Mouse (Mus musculus): ENCODE measurements at regions not wholly inside any gene's neighbourhood (a gene's known extent, or its start where the extent isn't known, plus 50 kb on each side); places are given as distances from the start of the nearest gene placed in this dataset.

DNA sequence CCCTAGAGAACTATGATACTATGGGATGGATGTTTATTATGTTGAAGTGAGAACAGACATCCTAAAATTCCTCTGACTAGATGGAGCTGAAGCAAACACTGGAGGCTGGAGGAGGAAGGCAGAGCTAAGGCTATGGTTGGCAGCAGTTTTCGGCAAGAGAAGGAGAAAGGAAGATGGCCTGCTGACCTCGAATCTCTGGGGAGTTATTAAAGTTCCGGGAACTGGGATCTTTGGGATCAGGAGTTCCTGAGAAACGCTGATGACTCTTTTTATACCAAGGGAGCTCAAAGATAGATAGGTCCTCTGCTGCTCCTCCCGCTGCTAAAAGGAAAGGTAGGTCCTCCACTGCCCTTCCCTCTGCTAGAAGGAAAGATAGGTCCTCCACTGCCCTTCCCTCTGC lies 143.9 kb upstream of the Mylip start:
- TF ChIP-seq CTCF (conservative IDR thresholded peaks at IDR 0.05; ENCODE audit: low read length) (no peak), POU5F1 (IDR thresholded peaks at IDR 0.05; ENCODE audit: borderline replicate concordance, low read length) (no peak), NANOG (IDR thresholded peaks at IDR 0.05; ENCODE audit: borderline replicate concordance, low read length) (no peak)
